Mouse (Mus musculus) pancreas, adult 10 weeks (tissue): Measurements from ENCODE around the gene Bsnd. TPM values are rescaled to one million over a fixed set of nuclear protein-coding genes. Genes with fewer than 3 reads are reported as not detected.

Experiments used
- polyA plus RNA-seq: library from polyadenylated mRNA; stranded (reverse); fragments of 350-450 nt; fragmentation: Illumina TruSeq; extraction: RNeasy Lipid Tissue Mini Kit (QIAGEN cat#74804); gene quantifications from one replicate; pipeline ENCODE4 v1.2.3, GENCODE M21; 2015; ENCODE audit warnings: low read depth, low replicate concordance; ENCODE audit not compliant: insufficient read depth

Gene Bsnd
- polyA plus RNA-seq: not detected

DNA sequence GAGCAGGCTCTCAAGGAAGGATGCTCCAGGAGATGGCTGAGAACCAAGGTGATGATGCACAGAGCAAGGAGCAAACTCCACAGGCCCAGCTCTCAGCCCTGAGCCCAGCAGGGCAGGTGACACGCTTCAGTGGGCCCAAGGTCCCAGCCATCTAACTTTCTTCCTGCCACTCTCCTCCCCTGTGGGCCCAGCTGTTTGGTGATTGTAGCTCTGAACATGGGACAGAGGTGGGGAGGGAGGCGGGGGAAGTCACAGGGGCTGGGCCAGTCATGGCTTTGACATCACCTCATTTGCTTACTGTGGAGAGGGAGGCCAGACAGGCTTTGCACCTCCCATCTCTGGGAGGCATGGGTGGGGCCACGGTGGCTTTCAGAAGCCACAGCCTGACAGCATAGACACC, at the start of gene Bsnd:
TSS of gene Bsnd (minus strand) at position 168 of the 400 bp plus-strand sequence.

Other genes with a start within 250 kb of the Bsnd start
- gene Usp24, start 176.1 kb downstream of the Bsnd start, polyA plus RNA-seq: 5.2 TPM
- gene Pcsk9, start 28.0 kb downstream of the Bsnd start, polyA plus RNA-seq: 1.1 TPM
- gene Dhcr24, start 68.8 kb upstream of the Bsnd start, polyA plus RNA-seq: 1.8 TPM
- not detected for gene Lexm, start 125.0 kb upstream of the Bsnd start, polyA plus RNA-seq
- 0.42 TPM for gene Ttc22, start 130.1 kb upstream of the Bsnd start, polyA plus RNA-seq
- gene Pars2, start 158.8 kb upstream of the Bsnd start, polyA plus RNA-seq: 0.50 TPM
- 25.2 TPM for gene Ttc4, start 186.7 kb upstream of the Bsnd start, polyA plus RNA-seq
- gene Mroh7, start 238.6 kb upstream of the Bsnd start, polyA plus RNA-seq: 1.2 TPM
- 8.4 TPM for gene Fam151a, start 241.6 kb upstream of the Bsnd start, polyA plus RNA-seq